Mouse (Mus musculus): ENCODE data around the gene Maml1.

DNA sequence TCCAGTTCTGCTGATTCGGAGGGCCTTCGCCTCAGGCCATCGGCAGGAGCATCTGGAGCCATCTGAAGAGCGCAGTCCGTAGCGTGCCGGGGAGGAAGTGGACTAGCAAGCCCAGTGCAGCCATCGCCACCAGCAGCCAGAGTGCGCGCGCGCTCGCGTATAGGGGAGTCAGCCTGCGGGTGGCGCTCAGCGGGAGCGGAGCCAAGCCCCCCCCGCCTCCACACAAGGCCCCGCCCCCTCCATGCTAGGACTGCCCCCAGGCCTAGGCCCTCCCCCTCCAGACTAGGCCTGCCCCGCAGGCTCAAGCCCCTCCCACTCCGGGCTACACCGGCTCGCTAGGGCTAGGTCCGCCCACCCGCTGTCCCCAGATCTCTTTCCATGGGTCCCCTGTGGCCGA, 55.6 kb downstream of the Maml1 start:
- TF ChIP-seq CTCF (IDR thresholded peaks at IDR 0.05; ENCODE audit: borderline replicate concordance, insufficient read depth, low read depth, low read length) (peak; percentile 17; the same call in 1 of the 2 replicates), POLR2A (IDR thresholded peaks at IDR 0.05; ENCODE audit: borderline replicate concordance, insufficient read depth, low read length) (no peak)

All from cerebellum, adult 2 months (tissue).